Mouse (Mus musculus): Measurements from ENCODE around the gene Lrrc74a. TPM values are rescaled to one million over a fixed set of nuclear protein-coding genes. Genes with fewer than 3 reads are reported as not detected.

The Lrrc74a gene
- polyA plus RNA-seq, 1 experiment, result not detected

DNA sequence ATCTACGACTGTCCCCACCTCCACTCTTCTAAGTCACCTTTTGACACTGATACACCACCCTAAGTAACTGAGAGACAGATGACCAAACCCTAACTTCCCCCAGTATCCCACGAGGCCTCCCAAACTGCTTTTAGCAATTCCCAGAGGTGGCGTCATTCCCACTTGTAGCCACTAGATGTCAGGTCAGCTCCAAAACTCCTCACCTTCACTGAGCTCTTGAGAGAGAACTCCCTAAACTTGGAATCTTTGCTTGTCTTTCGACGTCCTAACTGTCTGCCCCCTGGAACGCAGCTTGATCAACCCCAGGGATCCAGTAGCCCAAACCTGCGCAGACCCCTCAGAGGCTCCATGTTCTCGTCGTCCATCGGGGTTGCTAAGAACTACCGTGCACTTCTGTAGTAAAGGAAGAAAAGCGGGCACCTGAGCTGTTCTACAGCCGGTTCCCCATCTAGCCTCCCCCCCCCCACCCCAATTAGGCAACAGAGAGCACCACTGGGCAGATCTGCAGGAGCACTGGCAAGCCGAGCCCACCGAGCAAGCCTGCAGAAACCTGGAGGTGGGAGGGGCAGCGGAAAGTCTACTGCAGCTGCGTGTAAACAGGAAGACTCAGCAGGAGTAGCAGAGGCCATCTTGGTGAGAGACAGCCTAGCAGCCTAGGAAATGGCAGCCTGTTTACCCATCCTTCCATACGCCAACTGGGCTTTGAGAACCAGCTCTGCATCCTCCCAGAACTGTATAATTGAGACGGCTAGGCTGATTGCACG, 33.9 kb downstream of the Lrrc74a start:
- peaks cover 10% of the 10 kb centered on the region for H3K9me3 ChIP-seq
- H3K4me1 ChIP-seq, result peaks cover 28% of the 10 kb centered on the region
- TF ChIP-seq GATA1 (IDR thresholded peaks at IDR 0.05; ENCODE audit: borderline replicate concordance, low read length) (no peak), FLI1 (IDR thresholded peaks at IDR 0.05; ENCODE audit: low read length) (no peak)
- H3K36me3 ChIP-seq (replicated peaks; ENCODE audit: low read length), result no peaks in the 10 kb centered on the region
- no peak overlapping the region for H3K4me3 ChIP-seq (replicated peaks)
- peaks cover 14% of the 10 kb centered on the region for H3K27me3 ChIP-seq (replicated peaks)

DNA sequence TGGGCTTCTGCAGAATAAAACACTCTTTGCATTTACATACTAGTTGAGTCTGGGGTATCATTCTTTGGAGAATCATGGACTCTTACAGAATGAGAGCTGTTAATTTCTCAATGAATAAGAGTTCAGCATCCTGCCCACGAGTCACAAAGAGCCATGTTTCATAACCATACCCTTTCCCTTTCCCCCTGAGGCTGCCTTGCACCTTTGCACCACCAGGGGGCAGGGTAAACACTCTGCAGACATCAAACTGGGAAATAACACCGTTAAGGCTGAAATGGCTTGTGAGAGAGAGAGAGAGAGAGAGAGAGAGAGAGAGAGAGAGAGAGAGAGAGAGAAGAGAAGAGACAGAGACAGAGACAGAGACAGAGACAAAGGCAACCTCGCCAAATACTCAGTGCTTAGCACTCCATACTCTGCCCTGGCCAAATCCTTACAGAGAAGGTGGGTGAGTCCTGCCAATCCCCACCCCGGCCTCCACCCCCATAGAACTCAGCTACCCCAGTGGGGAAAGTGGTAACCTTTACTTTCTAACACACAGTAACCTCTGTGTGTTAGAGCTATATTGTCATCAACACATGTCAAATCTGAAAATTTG, 34.9 kb downstream of the Lrrc74a start:
- Histone ChIP-seq H3K27me3 (replicated peaks) (peaks cover 5% of the 10 kb centered on the region), H3K36me3 (replicated peaks; ENCODE audit: low read length) (no peaks in the 10 kb centered on the region), H3K9me3 (peaks cover 10% of the 10 kb centered on the region), H3K4me1 (peaks cover 28% of the 10 kb centered on the region), H3K4me3 (replicated peaks) (no peak overlapping the region)
- no peak for TF ChIP-seq FLI1 (IDR thresholded peaks at IDR 0.05; ENCODE audit: low read length)
- TF ChIP-seq GATA1 (IDR thresholded peaks at IDR 0.05; ENCODE audit: borderline replicate concordance, low read length), result no peak

DNA sequence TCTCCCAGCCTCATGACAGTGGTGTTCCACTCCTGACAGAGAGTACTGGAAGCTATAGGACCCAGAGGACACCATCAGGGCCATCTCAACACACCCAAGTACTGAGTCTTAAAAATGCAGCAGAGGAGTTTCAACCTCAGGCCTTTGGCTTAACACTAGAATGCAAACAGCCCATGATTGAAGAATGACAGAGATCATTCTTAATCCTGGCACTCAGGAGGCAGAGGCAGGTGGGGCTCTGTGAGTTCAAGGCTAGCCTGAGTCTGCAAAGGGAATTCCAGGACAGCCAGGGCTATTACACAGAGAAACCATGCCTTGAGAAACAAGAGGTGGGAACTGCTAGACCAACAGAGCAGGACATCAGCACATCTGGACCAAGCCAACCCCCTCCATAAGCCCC, 35.6 kb downstream of the Lrrc74a start:
- H3K36me3 ChIP-seq (replicated peaks; ENCODE audit: low read length), result no peaks in the 10 kb centered on the region
- H3K4me1 ChIP-seq, result peaks cover 33% of the 10 kb centered on the region
- H3K9me3 ChIP-seq, result peaks cover 14% of the 10 kb centered on the region
- no peak overlapping the region for H3K4me3 ChIP-seq (replicated peaks)
- no peak for TF ChIP-seq GATA1 (IDR thresholded peaks at IDR 0.05; ENCODE audit: borderline replicate concordance, low read length)
- TF ChIP-seq FLI1 (IDR thresholded peaks at IDR 0.05; ENCODE audit: low read length), result no peak
- H3K27me3 ChIP-seq (replicated peaks), result peaks cover 2% of the 10 kb centered on the region

DNA sequence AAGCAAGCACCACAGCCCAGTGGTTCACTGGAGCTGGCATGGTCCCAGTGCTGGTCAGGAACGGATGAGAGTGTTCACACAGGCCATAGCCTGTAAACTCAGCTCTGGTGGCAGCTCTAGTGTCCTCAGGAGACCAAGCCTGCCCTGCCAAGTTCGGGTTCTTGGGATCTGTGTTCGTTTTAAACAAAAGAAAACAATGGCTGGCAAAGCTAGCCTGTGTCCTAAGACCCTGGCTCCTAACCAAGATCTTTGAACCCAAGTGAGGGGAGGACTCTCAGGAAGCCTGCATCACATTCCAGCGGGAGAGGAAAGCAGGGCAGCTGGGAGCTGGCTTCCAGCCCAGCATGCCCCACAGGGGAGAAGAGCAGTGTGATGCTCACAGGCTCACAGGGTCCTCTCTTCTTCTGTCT, 36.1 kb downstream of the Lrrc74a start:
- Histone ChIP-seq H3K36me3 (replicated peaks; ENCODE audit: low read length) (no peaks in the 10 kb centered on the region), H3K9me3 (peaks cover 14% of the 10 kb centered on the region), H3K27me3 (replicated peaks) (peaks cover 2% of the 10 kb centered on the region), H3K4me1 (peaks cover 35% of the 10 kb centered on the region), H3K4me3 (replicated peaks) (no peak overlapping the region)
- no peak for TF ChIP-seq FLI1 (IDR thresholded peaks at IDR 0.05; ENCODE audit: low read length)
- TF ChIP-seq GATA1 (IDR thresholded peaks at IDR 0.05; ENCODE audit: borderline replicate concordance, low read length), result no peak

DNA sequence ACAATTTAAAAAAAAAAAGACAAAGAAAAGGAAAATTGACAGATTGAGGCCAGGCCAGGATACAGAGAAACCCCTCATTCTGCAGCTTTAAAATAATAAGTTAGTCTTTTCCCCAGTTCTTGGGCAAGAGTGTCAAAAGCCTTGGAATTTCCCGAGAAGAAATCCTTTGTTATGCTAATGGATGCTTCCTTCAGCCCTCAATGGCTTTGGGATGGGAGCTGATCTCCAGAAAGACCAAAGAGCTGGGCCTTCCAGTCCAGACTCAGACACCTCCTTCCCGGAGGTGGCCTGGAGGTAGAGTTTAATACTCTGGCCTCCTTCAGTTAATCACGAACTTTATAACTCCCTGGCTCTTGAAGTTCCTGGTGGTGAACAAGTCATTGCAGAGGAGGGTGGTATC, 36.8 kb downstream of the Lrrc74a start:
- peaks cover 14% of the 10 kb centered on the region for H3K9me3 ChIP-seq
- H3K27me3 ChIP-seq (replicated peaks), result peaks cover 2% of the 10 kb centered on the region
- no peak for TF ChIP-seq GATA1 (IDR thresholded peaks at IDR 0.05; ENCODE audit: borderline replicate concordance, low read length)
- no peak for TF ChIP-seq FLI1 (IDR thresholded peaks at IDR 0.05; ENCODE audit: low read length)
- H3K4me1 ChIP-seq, result peaks cover 42% of the 10 kb centered on the region
- no peaks in the 10 kb centered on the region for H3K36me3 ChIP-seq (replicated peaks; ENCODE audit: low read length)
- H3K4me3 ChIP-seq (replicated peaks), result no peak overlapping the region

DNA sequence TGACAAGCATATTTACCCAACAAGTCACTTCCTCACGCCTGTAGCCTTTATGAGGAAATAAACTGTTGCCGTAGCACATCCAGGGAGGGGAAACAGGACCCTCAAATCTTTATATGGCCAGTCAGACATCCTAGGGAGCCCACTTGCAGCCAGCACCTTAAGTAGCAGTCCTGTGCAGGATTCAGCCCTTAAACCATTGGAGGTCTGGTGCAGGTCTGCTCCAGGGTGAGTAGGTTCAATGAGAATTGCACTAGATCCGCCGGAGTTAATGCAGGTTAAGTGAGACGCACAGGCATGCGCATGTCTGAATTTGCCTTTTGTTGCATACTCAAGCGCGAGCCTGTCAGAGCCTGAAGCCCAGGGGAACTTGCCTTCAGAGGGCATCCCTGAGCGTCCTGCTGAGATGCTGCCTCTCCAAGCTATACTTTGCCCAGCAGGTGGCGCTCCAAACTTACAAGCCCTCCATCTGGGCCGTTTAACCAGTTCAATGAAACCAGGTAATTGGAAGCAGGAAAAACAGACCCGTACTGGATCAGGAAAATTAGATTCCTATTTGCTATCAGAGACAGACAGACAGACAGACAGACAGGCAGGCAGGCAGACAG, 37.8 kb downstream of the Lrrc74a start:
- Histone ChIP-seq H3K36me3 (replicated peaks; ENCODE audit: low read length) (no peaks in the 10 kb centered on the region), H3K4me1 (peaks cover 42% of the 10 kb centered on the region), H3K27me3 (replicated peaks) (no peaks in the 10 kb centered on the region), H3K9me3 (peaks cover 8% of the 10 kb centered on the region), H3K4me3 (replicated peaks) (peak overlapping the region; percentile 70)
- no peak for TF ChIP-seq GATA1 (IDR thresholded peaks at IDR 0.05; ENCODE audit: borderline replicate concordance, low read length)
- no peak for TF ChIP-seq FLI1 (IDR thresholded peaks at IDR 0.05; ENCODE audit: low read length)

DNA sequence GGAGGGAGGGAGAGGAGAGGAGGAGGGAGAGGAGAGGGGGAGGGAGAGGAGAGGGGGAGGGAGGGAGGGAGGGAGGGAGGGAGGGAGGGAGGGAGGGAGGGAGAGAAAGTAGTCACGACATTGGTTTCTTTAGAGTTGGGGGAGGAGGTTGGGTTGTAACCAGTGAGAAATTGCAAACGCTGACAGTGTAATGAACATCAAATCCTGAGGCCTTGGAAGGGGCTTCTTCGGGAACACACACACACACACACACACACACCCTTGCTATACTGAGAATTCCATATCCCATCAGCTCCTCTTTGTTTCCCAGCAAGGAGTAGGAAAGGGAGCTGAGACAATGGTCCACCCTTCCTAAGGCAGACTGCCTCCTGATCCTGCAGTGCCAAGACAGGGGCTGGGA, 38.4 kb downstream of the Lrrc74a start:
- Histone ChIP-seq H3K4me1 (peaks cover 42% of the 10 kb centered on the region), H3K4me3 (replicated peaks) (no peak overlapping the region), H3K36me3 (replicated peaks; ENCODE audit: low read length) (no peaks in the 10 kb centered on the region), H3K27me3 (replicated peaks) (no peaks in the 10 kb centered on the region), H3K9me3 (0 out of 2 replicates have a peak, but pooled peaks cover 4% of the 10 kb centered on the region)
- TF ChIP-seq GATA1 (IDR thresholded peaks at IDR 0.05; ENCODE audit: borderline replicate concordance, low read length), result no peak
- no peak for TF ChIP-seq FLI1 (IDR thresholded peaks at IDR 0.05; ENCODE audit: low read length)

DNA sequence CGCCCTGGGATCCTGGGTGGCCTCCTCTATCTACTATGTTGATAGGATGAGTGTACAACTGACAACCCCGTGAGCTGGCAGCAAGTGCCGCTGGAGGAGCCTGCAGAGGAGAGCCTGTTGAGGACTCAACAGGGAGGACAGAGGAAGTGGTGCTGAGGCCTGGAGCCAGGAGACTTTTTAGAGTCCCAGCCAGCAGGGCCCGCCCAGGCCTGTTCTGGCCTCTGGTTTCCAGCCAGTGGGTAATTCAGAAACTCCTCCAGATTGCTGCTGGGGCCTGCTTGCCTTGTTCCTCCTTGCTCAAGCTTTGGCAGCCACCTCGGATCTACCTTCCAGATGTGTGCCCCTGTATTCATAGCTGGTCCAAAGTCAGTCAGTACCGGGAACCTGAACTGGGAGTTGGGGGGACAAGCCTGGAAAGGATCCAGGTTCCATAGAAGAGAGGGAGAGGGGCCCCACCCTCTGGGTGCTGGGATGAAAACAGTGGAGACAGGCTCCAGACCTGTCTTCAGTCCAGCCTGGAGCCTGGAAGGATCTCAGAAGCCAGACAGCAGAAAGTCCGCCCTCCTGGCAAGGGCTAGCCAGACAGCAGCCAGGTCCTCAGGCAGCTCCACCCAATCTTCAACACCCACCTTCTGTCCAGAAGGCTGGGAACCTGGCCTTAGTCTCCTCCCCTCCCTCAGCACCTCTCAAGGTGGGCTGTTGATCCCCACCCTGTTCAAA, 41.6 kb downstream of the Lrrc74a start:
- Histone ChIP-seq H3K9me3 (0 out of 2 replicates have a peak, but pooled peaks cover 4% of the 10 kb centered on the region), H3K27me3 (replicated peaks) (no peaks in the 10 kb centered on the region), H3K4me3 (replicated peaks) (no peak overlapping the region), H3K4me1 (peaks cover 48% of the 10 kb centered on the region), H3K36me3 (replicated peaks; ENCODE audit: low read length) (no peaks in the 10 kb centered on the region)
- no peak for TF ChIP-seq FLI1 (IDR thresholded peaks at IDR 0.05; ENCODE audit: low read length)
- TF ChIP-seq GATA1 (IDR thresholded peaks at IDR 0.05; ENCODE audit: borderline replicate concordance, low read length), result no peak

DNA sequence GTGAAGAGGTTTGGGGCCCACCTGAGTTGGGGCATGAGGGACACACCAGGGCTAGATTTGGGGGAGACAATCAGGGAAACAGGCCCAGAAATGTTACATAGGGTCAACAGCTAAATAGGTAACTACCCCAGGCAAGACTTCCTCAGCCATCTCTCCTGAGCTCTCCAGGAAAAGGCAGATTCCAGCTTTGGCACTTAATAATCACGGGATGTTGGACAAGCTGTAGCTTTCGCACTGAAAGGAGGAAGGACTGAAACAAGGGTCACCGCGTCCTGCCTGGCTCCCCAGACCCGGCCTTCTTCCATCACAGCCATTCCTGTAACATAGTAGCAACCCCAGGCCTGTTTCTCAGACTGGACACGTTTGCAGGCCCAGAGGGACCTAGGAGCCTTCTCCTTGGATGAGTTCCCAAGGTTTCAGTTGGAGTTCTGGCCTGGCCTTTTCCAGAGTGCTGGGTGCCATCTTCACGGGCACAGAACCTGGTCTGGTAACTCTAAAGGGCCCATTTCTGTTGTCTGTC, 42.2 kb downstream of the Lrrc74a start:
- Histone ChIP-seq H3K4me1 (peaks cover 48% of the 10 kb centered on the region), H3K36me3 (replicated peaks; ENCODE audit: low read length) (no peaks in the 10 kb centered on the region), H3K9me3 (0 out of 2 replicates have a peak, but pooled peaks cover 4% of the 10 kb centered on the region), H3K27me3 (replicated peaks) (no peaks in the 10 kb centered on the region), H3K4me3 (replicated peaks) (no peak overlapping the region)
- TF ChIP-seq GATA1 (IDR thresholded peaks at IDR 0.05; ENCODE audit: borderline replicate concordance, low read length) (no peak), FLI1 (IDR thresholded peaks at IDR 0.05; ENCODE audit: low read length) (no peak)
